Mouse (Mus musculus) natural killer cell, adult 2 months (primary cell): ENCODE results near the gene Arhgef17.
A peak's percentile ranks its signal among the peaks of the same experiment; 100 is the strongest.
"Not testable (repeated sequence)": the region's sequence is repeated elsewhere in the genome, so short reads cannot be mapped to it uniquely, and the experiment has no call there.

Experiments used
- DNase-seq, 2 experiments: peaks; one replicate each; pipeline ENCODE4 v3.0.0; 2022; ENCODE audit warnings: low spot score in 2 of 2

Arhgef17 gene

DNA sequence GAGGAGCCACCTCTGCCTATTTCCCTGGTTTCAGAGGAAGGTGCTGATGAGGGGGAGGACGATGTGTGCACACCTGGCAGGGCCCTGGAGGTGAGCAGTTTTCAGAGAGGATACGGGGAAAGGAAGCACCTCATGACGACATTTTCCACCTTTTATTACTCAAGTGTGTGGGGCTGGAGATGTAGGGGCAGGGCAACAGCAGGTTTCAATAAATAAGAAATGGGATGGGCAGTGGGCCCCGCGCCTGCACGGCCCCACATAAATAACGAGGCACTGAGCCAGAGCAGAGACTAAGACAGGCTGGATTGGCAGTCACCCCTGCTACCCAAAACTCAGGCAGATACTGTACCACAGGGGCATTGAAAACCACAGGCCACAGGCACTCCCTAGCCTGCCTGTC is 85.9 kb downstream of the Arhgef17 start:
- DNase-seq = not testable (repeated sequence)

DNA sequence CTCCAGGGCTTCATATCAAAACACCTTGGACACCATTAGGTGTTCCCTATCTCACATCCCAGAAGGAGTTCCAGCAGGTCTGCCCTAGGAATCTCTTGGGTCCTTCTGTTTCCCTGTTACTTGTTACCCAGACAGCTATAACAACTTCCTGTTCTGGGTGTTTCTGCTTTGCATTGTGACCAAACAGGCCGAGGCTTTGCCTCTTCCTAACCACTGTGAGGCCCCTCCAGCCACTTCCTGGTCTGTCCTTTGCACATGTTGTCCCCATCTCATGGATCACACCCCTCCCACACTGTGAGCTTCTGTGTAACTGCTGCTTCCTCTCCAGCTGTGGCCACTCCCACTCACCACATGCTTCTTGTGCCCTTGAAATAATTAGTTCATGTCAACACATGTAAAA is 86.5 kb downstream of the Arhgef17 start:
- peak; percentile 75 to 86 for DNase-seq

DNA sequence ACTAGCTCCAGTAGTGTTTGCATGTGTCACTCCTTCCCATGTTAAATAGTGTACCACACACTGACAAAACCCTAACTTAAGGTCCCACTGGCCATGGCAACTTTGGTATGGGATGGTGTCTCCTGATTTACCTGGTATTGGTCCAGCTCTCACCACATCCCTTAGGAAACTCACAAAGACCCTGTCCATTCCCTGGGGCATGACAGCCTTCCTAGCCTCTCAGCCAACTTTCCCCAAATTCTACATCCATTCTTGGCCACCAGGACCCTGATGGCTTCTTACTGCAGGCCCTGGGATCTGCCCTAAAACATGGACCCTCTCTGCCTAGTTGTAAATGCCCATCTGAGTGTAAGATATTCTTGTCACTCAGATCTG is 86.9 kb downstream of the Arhgef17 start:
- DNase-seq = no peak

DNA sequence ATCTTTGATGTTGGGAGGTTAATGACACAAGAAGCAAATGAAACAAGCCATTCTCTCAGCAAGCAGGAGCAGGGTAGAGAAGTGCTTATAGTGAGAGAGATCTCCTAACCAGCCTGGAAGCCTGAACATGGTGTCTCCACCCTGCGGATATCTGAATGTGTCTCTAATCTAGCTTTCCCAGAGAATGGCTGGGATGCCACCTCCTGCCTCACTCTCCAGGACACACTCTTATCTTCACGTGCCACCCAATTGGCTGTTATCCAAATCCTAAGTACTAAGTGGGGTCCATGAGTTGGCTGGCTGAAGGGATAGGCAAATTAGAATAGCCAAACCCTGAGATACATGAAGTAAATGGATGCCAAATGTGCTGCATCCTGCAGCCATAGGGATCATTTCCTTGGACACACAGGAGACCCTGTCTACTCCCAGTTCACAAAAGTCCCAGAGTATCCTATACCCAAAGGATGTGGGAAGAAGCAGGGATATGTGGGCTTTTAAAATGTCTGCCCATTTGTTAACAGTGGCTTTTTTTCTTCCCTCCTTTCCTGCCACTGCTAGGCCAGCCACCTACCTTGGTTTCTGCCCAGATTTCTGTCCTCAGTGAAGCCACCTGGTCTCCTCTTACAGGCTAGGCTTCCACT is 87.4 kb downstream of the Arhgef17 start:
- no peak for DNase-seq

DNA sequence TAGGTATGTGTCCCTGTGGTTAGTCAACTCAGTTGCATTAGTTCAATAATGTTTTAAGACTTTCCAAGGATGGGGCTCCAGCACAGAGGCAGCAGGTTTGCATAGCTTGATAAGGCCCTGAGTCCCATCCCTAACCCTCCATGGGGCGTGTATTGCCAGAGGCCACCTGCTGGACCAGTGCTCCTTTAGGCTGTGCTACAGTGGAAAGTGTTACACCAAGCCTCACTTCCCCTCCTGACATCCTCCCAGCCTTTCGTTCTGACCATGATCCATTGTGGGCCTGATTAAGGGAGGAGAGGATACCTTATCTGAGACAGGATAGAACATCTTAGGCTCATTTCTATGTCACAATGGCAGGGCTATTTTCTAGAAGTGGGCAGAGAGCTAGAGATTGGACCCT is 88.0 kb downstream of the Arhgef17 start:
- DNase-seq = no peak

DNA sequence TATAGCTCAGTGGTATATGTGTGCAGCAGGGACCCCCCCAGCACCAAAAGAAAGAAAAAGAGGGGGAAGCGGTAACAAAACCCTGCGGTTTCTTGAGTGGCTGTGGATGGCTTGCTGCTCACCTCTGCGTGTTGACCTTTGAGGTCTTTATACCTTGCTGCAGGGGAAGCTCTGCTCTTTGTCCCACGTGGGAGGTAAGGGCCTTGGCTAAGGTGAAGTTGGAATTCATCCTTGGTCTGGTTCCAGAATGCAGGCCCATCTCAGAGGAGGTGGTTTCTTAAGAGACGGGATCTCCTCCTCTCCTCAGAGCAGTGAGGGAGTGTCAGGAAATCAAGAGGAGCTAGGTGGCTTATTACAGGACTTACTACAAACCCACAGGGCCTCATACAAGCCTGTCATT is 89.7 kb downstream of the Arhgef17 start:
- DNase-seq = no peak

DNA sequence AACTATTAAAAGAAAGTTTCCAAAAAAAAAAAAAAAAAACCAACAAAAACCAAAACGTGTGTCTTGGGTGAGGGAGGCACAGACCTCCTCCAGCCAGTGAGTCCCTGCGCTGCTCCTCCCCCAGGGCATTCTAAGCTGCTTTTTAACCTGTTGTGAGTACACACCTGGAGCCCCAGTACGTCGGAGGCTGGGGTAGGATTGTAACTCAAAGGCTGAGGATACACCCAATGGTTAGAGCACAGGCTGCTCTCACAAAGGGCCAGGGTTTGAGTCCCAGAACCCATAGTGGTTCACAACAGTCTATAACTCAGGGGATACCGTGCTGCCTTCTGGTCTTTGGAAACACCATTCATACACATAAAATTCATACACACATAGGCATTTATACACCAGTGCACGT is 90.3 kb downstream of the Arhgef17 start:
- no peak for DNase-seq

DNA sequence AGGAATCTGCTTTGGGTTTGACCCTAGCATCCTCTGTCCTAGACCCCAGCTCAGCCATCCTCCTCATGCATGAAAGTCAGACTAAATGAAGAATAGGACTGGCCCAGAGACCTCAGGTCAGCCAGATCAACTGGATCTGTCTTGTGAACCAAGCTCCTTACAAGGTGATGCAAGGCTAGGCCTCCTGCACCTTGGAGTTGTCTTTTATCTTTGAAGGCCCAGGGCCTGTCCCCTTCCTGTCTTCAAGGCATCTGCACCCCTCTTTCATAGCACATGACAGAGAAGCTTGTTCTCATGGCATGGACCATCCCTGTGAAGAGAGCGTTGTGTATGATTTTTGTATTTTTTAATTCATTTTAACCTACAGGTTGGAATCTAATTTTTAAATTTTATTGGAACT is 91.0 kb downstream of the Arhgef17 start:
- no peak for DNase-seq

DNA sequence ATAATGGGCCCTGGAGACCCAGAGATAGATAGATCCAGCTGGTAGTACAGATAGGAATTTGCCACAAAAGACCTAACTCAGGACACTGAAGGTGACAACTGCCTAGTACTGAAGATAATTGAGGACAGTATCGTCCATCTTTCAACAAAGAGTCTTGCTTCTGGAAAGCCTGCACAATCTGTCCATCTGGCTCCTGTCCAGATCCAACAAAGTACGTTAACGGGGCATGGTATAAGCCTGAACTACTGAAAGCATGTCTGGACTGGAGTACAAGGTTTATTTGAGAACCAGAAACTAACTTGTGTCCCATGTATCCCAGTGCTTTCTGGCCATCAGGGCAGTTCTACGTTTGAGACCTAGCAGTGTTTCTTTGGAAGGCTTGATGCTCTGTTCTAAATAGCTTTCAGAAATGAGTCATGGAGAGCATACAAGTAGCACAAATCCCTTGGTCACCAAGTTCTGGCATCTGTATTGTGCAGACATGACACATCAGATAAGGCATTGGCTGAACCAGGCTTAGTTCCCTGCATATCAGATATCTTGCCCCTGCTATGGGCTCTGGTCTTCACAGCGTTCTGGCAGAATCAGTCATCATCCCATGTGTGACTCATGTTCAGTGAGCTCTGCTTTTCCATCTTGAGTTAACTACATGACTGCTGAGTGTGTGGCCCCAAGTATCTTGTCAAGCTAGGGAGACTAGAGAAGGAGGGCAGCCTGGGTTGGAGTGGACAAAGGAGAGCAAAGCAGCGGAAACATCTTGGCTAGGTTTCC is 92.1 kb downstream of the Arhgef17 start:
- DNase-seq = no peak

DNA sequence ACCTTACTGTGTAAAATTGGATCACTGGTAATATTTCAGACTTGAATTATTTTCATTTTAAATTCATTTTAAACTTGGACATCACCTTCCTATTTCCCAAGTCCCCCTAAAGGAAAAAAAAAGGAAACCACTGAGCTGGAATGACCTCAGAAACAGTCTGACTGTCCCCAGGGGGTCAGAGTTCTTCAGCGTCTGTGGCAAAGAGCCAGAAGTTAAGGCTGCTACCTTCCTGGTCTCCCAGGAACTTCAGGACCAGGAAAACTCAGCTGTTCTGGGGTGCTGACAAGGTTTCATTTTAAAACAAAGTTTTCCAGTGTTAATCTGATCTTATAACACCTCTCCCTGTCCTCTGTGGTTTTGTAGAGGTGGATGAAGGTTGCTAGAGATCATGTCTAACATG is 94.2 kb downstream of the Arhgef17 start:
- DNase-seq = no peak

DNA sequence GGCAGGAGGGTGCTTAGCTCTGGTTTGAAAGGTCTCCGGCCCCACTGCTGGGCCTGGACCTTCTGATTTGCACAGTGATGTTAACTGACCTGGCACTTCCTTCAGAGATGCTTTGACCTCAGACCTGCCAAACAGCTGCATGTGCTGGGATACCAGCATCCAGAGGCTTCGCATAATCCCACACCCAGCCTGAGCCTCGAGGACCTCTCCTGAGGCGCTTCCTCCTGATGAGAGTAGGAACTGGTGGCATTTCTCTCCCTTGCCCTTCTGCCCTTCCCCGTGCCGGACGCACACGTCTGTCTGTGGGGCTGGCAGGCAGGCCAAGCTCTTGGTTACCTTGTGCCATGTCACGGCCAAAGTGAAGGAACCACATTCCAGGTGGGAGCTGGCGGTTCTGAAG is 95.2 kb downstream of the Arhgef17 start:
- DNase-seq = no peak

DNA sequence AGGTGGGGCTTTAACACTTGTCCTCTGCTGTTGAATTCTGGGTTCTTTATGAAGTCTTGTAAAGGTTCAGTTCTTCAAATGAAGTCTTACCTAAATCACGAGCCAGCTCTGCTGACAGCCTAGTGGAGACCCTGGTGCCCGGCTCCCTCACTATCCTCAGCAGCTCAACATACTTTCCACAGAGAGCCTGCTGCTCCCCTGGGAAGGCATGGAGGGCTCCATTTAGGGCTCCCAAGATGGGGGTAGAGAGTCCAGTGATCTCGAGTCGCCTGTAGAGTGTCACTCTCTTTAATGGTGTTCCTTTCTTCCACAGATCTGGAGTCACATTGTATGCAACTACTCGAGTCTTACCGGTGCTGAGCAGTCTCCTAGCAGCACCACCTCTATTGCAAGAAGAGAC is 96.2 kb downstream of the Arhgef17 start:
- DNase-seq = no peak

DNA sequence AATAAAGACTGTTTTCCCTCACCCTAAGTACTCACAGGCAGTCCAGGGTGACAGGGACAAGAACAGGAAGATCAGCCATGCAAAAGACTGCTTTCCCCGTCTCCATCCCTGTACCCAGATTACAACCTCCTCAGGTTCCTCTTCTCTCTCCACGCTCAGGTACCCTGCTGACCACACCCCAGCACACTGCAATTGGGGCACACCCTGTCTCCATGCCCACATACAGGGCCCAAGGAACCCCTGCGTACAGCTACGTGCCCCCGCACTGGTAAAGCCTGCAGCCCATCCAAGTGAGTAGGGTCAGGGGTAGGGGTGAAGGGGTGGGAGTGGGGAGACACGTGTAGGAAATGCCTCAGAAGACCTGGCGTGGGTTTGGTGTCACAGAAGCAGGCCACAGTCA is 96.7 kb downstream of the Arhgef17 start:
- DNase-seq = no peak

DNA sequence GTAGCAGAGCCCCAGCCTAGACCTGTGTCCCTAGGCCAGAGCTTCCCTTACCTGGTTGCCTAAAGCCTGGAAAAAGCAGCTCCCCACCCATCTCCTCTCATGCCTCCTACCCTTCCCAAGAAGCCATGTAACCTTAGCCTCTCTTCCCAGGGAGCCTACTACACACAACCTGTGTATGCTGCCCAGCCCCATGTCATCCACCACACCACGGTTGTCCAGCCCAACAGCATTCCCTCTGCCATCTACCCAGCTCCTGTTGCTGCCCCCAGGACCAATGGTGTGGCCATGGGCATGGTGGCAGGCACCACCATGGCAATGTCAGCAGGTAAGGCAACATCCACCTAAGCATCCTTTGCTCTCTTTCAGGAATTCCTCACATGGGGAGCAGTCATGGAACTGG is 98.0 kb downstream of the Arhgef17 start:
- no peak for DNase-seq

DNA sequence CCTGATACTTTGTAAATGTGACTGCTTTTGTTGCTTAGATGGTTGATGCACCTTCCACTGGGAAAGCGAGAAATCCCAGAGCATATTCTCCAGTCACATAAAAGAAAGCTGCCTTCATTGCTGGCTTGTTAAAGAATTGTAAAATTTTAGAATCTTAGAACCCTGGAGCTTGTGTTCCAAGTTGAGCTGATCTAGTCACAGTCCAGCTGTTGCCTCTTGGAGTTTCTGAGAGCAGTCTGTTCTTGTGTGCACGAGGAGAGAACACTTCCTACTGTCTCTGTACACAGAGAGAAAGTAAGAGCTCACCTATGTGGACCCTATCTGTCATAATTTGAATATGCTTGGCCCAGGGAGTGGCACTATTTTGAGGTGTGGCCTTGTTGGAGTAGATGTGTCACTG is 103.4 kb downstream of the Arhgef17 start:
- DNase-seq = no peak

DNA sequence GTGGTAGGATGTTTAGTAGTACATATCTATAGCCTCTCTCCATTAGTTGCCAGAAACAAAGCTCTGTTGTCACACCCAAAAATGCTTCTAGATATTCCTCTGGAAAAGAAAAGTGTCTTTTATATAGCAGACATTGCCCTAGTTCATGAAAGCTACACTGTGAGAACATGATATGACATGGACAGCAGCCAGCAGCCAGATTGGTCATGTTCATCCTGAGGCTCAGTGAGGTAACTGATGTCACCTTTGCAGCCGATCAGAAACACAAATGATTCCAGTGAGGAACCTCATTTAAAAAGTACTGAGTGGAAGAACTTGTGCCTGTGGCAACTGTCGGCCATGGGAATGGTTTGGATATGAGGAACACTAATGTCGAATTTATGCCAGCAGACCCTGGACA is 107.2 kb downstream of the Arhgef17 start:
- no peak for DNase-seq
